In genomic region chr3:51764175-51764574, GRCm38 (mm10) we compare ENCODE assay signal across 27 mouse cellular contexts.
A peak's percentile ranks its signal among the peaks of the same experiment; 100 is the strongest.
DNase-seq lines count a peak whose midpoint lies in the region; ATAC-seq lines count a peak whose summit lies in the region.
"Had no signal": no experiment of that assay in that cellular context is flagged by ENCODE, and none has a peak within 500 bp of the region (broad histone marks: within the 10 kb centered on the region; RNA-seq: fewer than 3 reads in every experiment).

No protein-coding gene starts in this region.

- no peak overlapping the region for H3K4me3 ChIP-seq in heart, embryonic 15.5 days
- no peak overlapping the region for H3K4me3 ChIP-seq in midbrain, embryonic 13.5 days (replicated peaks)
- no peak overlapping the region for H3K4me3 ChIP-seq in midbrain, embryonic 10.5 days
- no peak overlapping the region for H3K4me3 ChIP-seq in forebrain, embryonic 11.5 days (ENCODE audit: low read depth, low read length)
- H3K4me3 ChIP-seq: forebrain, embryonic 10.5 days; gastrocnemius, adult 2 months; heart, adult 2 months; hindbrain, embryonic 12.5 days; intestine, embryonic 15.5 days had no signal

- no peak overlapping the region for H3K27ac ChIP-seq in heart, embryonic 15.5 days
- H3K27ac ChIP-seq in midbrain, embryonic 13.5 days, result peak overlapping the region; percentile 47; the same call in 1 of the 2 replicates
- H3K27ac ChIP-seq in midbrain, embryonic 10.5 days (replicated peaks), result no peak overlapping the region
- no peak overlapping the region for H3K27ac ChIP-seq in forebrain, embryonic 11.5 days (ENCODE audit: low read depth, low read length)
- H3K27ac ChIP-seq: forebrain, embryonic 10.5 days; gastrocnemius, adult 2 months; heart, adult 2 months; hindbrain, embryonic 12.5 days; intestine, embryonic 15.5 days had no signal

- H3K9me3 ChIP-seq in heart, embryonic 15.5 days (replicated peaks), result no peaks in the 10 kb centered on the region
- H3K9me3 ChIP-seq in midbrain, embryonic 13.5 days, result no peaks in the 10 kb centered on the region
- H3K9me3 ChIP-seq in midbrain, embryonic 10.5 days (replicated peaks), result no peaks in the 10 kb centered on the region
- H3K9me3 ChIP-seq in forebrain, embryonic 11.5 days (ENCODE audit: control insufficient read depth, low read length), result no peaks in the 10 kb centered on the region
- H3K9me3 ChIP-seq: hindbrain, embryonic 12.5 days; intestine, embryonic 15.5 days had no signal

- no peaks in the 10 kb centered on the region for H3K4me1 ChIP-seq in heart, embryonic 15.5 days (replicated peaks)
- peaks cover 20% of the 10 kb centered on the region for H3K4me1 ChIP-seq in midbrain, embryonic 13.5 days (replicated peaks)
- peaks cover 31% of the 10 kb centered on the region for H3K4me1 ChIP-seq in midbrain, embryonic 10.5 days
- H3K4me1 ChIP-seq in forebrain, embryonic 11.5 days (replicated peaks; ENCODE audit: control insufficient read depth, insufficient read depth, low read length), result no peaks in the 10 kb centered on the region

- no peak for DNase-seq in heart, postnatal 36 days
- no peak for DNase-seq in midbrain, embryonic 10.5 days (ENCODE audit: low spot score)
- DNase-seq in 416B (ENCODE audit: low read depth), result peak; percentile 34
- no peak for DNase-seq in natural killer cell, adult 2 months (ENCODE audit: low spot score in 2 of 2)
- no peak for DNase-seq in forebrain, embryonic 11.5 days (ENCODE audit: low spot score)
- DNase-seq: adrenal gland, adult 8-10 months; adrenal gland, postnatal 25 days; cerebellum, adult 11-12 months; cerebellum, adult 8-10 months; cerebellum, postnatal 10 days; cerebellum, postnatal 36 days; forebrain, postnatal 0 days; gastrocnemius, adult 2 months; gastrocnemius, postnatal 14 days; heart, adult 2 months; heart, postnatal 10 days; heart, postnatal 4 days had no signal

- H3K4me2 ChIP-seq in heart, embryonic 15.5 days, result no peak overlapping the region
- H3K4me2 ChIP-seq in midbrain, embryonic 13.5 days (replicated peaks), result no peak overlapping the region
- no peak overlapping the region for H3K4me2 ChIP-seq in forebrain, embryonic 11.5 days (ENCODE audit: low read depth, low read length, severe bottlenecking)
- H3K4me2 ChIP-seq: heart, embryonic 11.5 days; hindbrain, embryonic 12.5 days; intestine, embryonic 15.5 days had no signal

- H3K9ac ChIP-seq in heart, embryonic 15.5 days, result no peak overlapping the region
- H3K9ac ChIP-seq in midbrain, embryonic 13.5 days (replicated peaks), result no peak overlapping the region
- H3K9ac ChIP-seq in forebrain, embryonic 11.5 days (ENCODE audit: low read length), result no peak overlapping the region
- H3K9ac ChIP-seq: forebrain, postnatal 0 days; hindbrain, embryonic 12.5 days; intestine, embryonic 15.5 days had no signal

- no peaks in the 10 kb centered on the region for H3K36me3 ChIP-seq in heart, embryonic 15.5 days
- no peaks in the 10 kb centered on the region for H3K36me3 ChIP-seq in midbrain, embryonic 13.5 days
- no peaks in the 10 kb centered on the region; the same call in 1 of the 2 replicates for H3K36me3 ChIP-seq in midbrain, embryonic 10.5 days
- no peaks in the 10 kb centered on the region for H3K36me3 ChIP-seq in forebrain, embryonic 11.5 days (ENCODE audit: control insufficient read depth, insufficient read depth, low read length)
- H3K36me3 ChIP-seq: forebrain, embryonic 10.5 days; intestine, embryonic 15.5 days had no signal

- WGBS in heart, embryonic 15.5 days, result 71% methylated on average over 3 of the region's 3 CpGs
- 81% methylated on average over 3 of the region's 3 CpGs for WGBS in midbrain, embryonic 13.5 days
- 90% methylated on average over 3 of the region's 3 CpGs for WGBS in midbrain, embryonic 10.5 days
- WGBS in forebrain, embryonic 11.5 days, result 90% methylated on average over 3 of the region's 3 CpGs

- no peaks in the 10 kb centered on the region; the same call in 1 of the 2 replicates for H3K27me3 ChIP-seq in heart, embryonic 15.5 days
- no peaks in the 10 kb centered on the region for H3K27me3 ChIP-seq in midbrain, embryonic 13.5 days
- no peaks in the 10 kb centered on the region for H3K27me3 ChIP-seq in midbrain, embryonic 10.5 days (ENCODE audit: low read depth, poor library complexity, severe bottlenecking)
- no peaks in the 10 kb centered on the region for H3K27me3 ChIP-seq in forebrain, embryonic 11.5 days (ENCODE audit: control insufficient read depth, insufficient read depth, low read length)
- H3K27me3 ChIP-seq: hindbrain, embryonic 12.5 days; intestine, embryonic 15.5 days had no signal

- ATAC-seq in heart, embryonic 15.5 days (replicated peaks; ENCODE audit: insufficient number of reproducible peaks, insufficient read depth, low FRiP score, low read depth), result 0 out of 2 replicates have a peak, but pooled peaks have one; percentile 27
- no peak for ATAC-seq in midbrain, embryonic 13.5 days
- ATAC-seq in granulocyte monocyte progenitor cell, adult 5-6 weeks (replicated peaks; ENCODE audit: poor library complexity, severe bottlenecking), result peak; percentile 69
- no peak for ATAC-seq in forebrain, embryonic 11.5 days (replicated peaks; ENCODE audit: low FRiP score)
- ATAC-seq: activated CD4-positive, CD25-positive, alpha-beta regulatory T cell, adult 4 months; forebrain, embryonic 14.5 days; forebrain, postnatal 0 days; hindbrain, embryonic 16.5 days; intestine, embryonic 15.5 days had no signal

- intact Hi-C loops in heart, postnatal 36 days (cut with DNase I), result no loop called here

Comparison
In these comparisons a context has a peak if more than half of its experiments do, and no peak if none do; other contexts are left out.
1. ATAC-seq: peak in heart, embryonic 15.5 days (single experiment) and granulocyte monocyte progenitor cell, adult 5-6 weeks (single experiment); none in midbrain, embryonic 13.5 days (single experiment) and forebrain, embryonic 11.5 days (single experiment).